Mouse (Mus musculus) heart, embryonic 14.5 days (tissue): ENCODE results near the gene Matn1. TPM values are rescaled to one million over a fixed set of nuclear protein-coding genes. Genes with fewer than 3 reads are reported as not detected.

ENCODE experiments used
- ATAC-seq: fragments of 200-750 bp; cut with Nextera tagmentation; 2 replicates; pipeline ENCODE4 v1.8.0; 2017; ENCODE audit warnings: low read depth, moderate TSS enrichment; ENCODE audit not compliant: insufficient number of reproducible peaks, insufficient read depth, low FRiP score
- H3K27ac ChIP-seq, 2 experiments: fragments of 200-500 bp in 1 of 2; fragments of 300-500 bp in 1 of 2; sonication (generic) in 1 of 2; replicated peaks in 1 of 2; 2 replicates each; pipeline ENCODE4 v1.5.1; 2012 to 2014; ENCODE audit warnings: low read depth in 2 of 2, low read length in 2 of 2, control low read depth in 1 of 2, mild to moderate bottlenecking in 1 of 2, mixed read lengths in 1 of 2; ENCODE audit not compliant: control insufficient read depth in 1 of 2, insufficient read depth in 1 of 2
- H3K27me3 ChIP-seq: fragments of 300-500 bp; sonication (generic); 2 replicates; pipeline ENCODE4 v1.6.1; 2014; ENCODE audit warnings: mild to moderate bottlenecking, low read length, control low read depth; ENCODE audit not compliant: control insufficient read depth, insufficient read depth
- H3K36me3 ChIP-seq: fragments of 300-500 bp; sonication (generic); 2 replicates; pipeline ENCODE4 v1.6.1; 2014; ENCODE audit warnings: mild to moderate bottlenecking, control low read depth, low read length, mixed read lengths; ENCODE audit not compliant: control insufficient read depth, insufficient read depth
- H3K4me1 ChIP-seq, 2 experiments: fragments of 200-500 bp in 1 of 2; fragments of 300-500 bp in 1 of 2; sonication (generic) in 1 of 2; 2 replicates each; pipeline ENCODE4 v1.6.1; 2012 to 2014; ENCODE audit warnings: low read length in 2 of 2, control low read depth in 1 of 2, mixed read lengths in 1 of 2; ENCODE audit not compliant: control insufficient read depth in 2 of 2, insufficient read depth in 2 of 2
- H3K4me2 ChIP-seq: fragments of 300-500 bp; sonication (generic); 2 replicates; pipeline ENCODE4 v1.6.1; 2014; ENCODE audit warnings: mild to moderate bottlenecking, low read length
- H3K4me3 ChIP-seq, 2 experiments: fragments of 200-500 bp in 1 of 2; fragments of 300-500 bp in 1 of 2; sonication (generic) in 1 of 2; 2 replicates each; pipeline ENCODE4 v1.5.1; 2012 to 2014; ENCODE audit warnings: low read length in 2 of 2, mild to moderate bottlenecking in 2 of 2, control low read depth in 1 of 2, low read depth in 1 of 2, moderate library complexity in 1 of 2; ENCODE audit not compliant: control insufficient read depth in 1 of 2, insufficient read depth in 1 of 2
- H3K9ac ChIP-seq: fragments of 300-500 bp; sonication (generic); 2 replicates; pipeline ENCODE4 v1.6.1; 2014; ENCODE audit warnings: mild to moderate bottlenecking, low read length
- H3K9me3 ChIP-seq: fragments of 300-500 bp; sonication (generic); 2 replicates; pipeline ENCODE4 v1.6.1; 2016; ENCODE audit warnings: low read length, control low read depth; ENCODE audit not compliant: control insufficient read depth
- WGBS: fragments of 180-500 bp; shearing (Covaris S2); extraction: QIAGEN DNeasy Blood & Tissue Kit; methylation state at CpG from one replicate; pipeline ENCODE4 v1.1.7; 2014; 5-methylcytosine and 5-hydroxymethylcytosine counted together
- polyA plus RNA-seq: library from polyadenylated mRNA; unstranded; fragments of >200 nt; fragmentation: Nextera tagmentation; extraction: Ambion mirVana; gene quantifications from 2 replicates; pipeline ENCODE4 v1.2.1, GENCODE M21; 2014

The Matn1 gene
- polyA plus RNA-seq, 1 experiment from 2014 or later = not detected

GRCm38 (mm10) chr4:130987046-130987445, 42.9 kb downstream of the Matn1 start:
- Histone ChIP-seq H3K4me3 (no peak overlapping the region), H3K27me3 (no peaks in the 10 kb centered on the region), H3K9me3 (no peaks in the 10 kb centered on the region), H3K4me1 (no peaks in the 10 kb centered on the region), H3K9ac (no peak overlapping the region), H3K27ac (no peak overlapping the region), H3K36me3 (no peaks in the 10 kb centered on the region), H3K4me2 (no peak overlapping the region)
- 76% methylated on average over 4 of the region's 4 CpGs for WGBS
- no peak for ATAC-seq

- H3K4me3 ChIP-seq = no peak overlapping the region
Observed at GRCm38 (mm10) chr4:130988219-130988839, 44.1 kb downstream of the Matn1 start.

DNA sequence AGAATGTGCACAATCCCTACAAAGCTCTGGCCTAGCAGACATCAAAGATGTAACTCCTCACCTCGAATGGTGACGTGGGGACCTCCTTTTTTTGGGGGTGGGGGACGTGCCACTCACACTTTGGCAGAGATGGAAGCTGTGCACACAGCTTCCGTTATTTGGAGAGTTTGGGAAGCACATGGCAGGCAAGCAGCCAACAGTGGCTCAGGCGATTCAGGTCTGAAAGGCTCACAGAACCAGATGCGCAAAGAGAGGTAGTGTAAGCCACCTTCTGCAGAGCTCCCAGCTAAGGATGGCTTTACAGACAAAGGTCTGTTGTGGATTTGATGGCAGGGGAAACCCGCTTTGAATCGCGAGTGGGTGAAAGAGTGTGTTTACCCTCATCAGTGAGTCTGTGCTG, 45.0 kb downstream of the Matn1 start:
- Histone ChIP-seq H3K36me3 (no peaks in the 10 kb centered on the region), H3K4me3 (no peak overlapping the region), H3K27ac (no peak overlapping the region), H3K4me1 (no peaks in the 10 kb centered on the region), H3K9me3 (no peaks in the 10 kb centered on the region), H3K27me3 (no peaks in the 10 kb centered on the region), H3K4me2 (no peak overlapping the region), H3K9ac (no peak overlapping the region)
- WGBS = 70% methylated on average over 9 of the region's 9 CpGs
- ATAC-seq = no peak

More at GRCm38 (mm10) chr4:130988219-130988839, 44.1 kb downstream of the Matn1 start:
- H3K36me3 ChIP-seq = no peaks in the 10 kb centered on the region
- 68% methylated on average over 6 of the region's 6 CpGs for WGBS
- no peak overlapping the region for H3K9ac ChIP-seq
- no peaks in the 10 kb centered on the region for H3K4me1 ChIP-seq
- no peak overlapping the region for H3K4me2 ChIP-seq
- no peak overlapping the region for H3K27ac ChIP-seq
- no peak for ATAC-seq
- H3K27me3 ChIP-seq = no peaks in the 10 kb centered on the region
- no peaks in the 10 kb centered on the region for H3K9me3 ChIP-seq

GRCm38 (mm10) chr4:130990966-130991365, 46.8 kb downstream of the Matn1 start:
- H3K9me3 ChIP-seq = peaks cover 11% of the 10 kb centered on the region
- no peak overlapping the region for H3K27ac ChIP-seq
- H3K4me3 ChIP-seq = no peak overlapping the region
- H3K4me1 ChIP-seq = no peaks in the 10 kb centered on the region
- H3K4me2 ChIP-seq = no peak overlapping the region
- H3K9ac ChIP-seq = no peak overlapping the region
- H3K27me3 ChIP-seq = no peaks in the 10 kb centered on the region
- ATAC-seq = no peak
- no peaks in the 10 kb centered on the region for H3K36me3 ChIP-seq
- 84% methylated on average over 5 of the region's 5 CpGs for WGBS

DNA sequence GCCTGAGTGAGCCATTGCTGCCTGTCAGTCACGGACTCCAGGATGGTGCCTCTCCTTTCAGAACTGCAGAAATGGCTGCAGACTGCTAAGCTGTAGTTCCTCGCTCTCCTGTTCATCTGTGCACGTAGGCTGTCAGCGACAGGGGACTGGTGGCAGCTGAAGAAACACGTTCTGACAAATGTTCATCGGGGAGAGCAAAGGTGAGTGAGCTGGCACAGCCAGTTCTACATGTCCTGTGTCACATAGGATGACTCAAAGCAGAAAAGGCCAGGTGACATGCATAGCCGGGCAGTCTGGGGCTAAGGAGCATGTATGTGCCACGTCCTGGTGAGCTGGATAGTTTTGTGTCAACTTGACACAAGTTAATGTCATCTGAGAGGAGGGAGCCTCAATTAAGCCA, 50.4 kb downstream of the Matn1 start:
- H3K9me3 ChIP-seq = peaks cover 11% of the 10 kb centered on the region
- H3K4me2 ChIP-seq = no peak overlapping the region
- no peak overlapping the region for H3K9ac ChIP-seq
- H3K4me3 ChIP-seq = no peak overlapping the region
- H3K4me1 ChIP-seq = no peaks in the 10 kb centered on the region
- WGBS = 71% methylated on average over 8 of the region's 8 CpGs
- 0 out of 2 replicates have a peak, but pooled peaks cover 2% of the 10 kb centered on the region for H3K27me3 ChIP-seq
- H3K36me3 ChIP-seq = no peaks in the 10 kb centered on the region
- no peak for ATAC-seq
- H3K27ac ChIP-seq = no peak overlapping the region

- H3K27me3 ChIP-seq = 0 out of 2 replicates have a peak, but pooled peaks cover 2% of the 10 kb centered on the region
- no peak overlapping the region for H3K4me3 ChIP-seq
- peaks cover 8% of the 10 kb centered on the region for H3K9me3 ChIP-seq
- no peak overlapping the region for H3K27ac ChIP-seq
- H3K36me3 ChIP-seq = no peaks in the 10 kb centered on the region
- no peak overlapping the region for H3K4me2 ChIP-seq
- no peak overlapping the region for H3K9ac ChIP-seq
- ATAC-seq = no peak
- WGBS = 66% methylated on average over 5 of the region's 5 CpGs
- H3K4me1 ChIP-seq = no peaks in the 10 kb centered on the region
Observed at GRCm38 (mm10) chr4:130999744-131000527, 55.8 kb downstream of the Matn1 start.

DNA sequence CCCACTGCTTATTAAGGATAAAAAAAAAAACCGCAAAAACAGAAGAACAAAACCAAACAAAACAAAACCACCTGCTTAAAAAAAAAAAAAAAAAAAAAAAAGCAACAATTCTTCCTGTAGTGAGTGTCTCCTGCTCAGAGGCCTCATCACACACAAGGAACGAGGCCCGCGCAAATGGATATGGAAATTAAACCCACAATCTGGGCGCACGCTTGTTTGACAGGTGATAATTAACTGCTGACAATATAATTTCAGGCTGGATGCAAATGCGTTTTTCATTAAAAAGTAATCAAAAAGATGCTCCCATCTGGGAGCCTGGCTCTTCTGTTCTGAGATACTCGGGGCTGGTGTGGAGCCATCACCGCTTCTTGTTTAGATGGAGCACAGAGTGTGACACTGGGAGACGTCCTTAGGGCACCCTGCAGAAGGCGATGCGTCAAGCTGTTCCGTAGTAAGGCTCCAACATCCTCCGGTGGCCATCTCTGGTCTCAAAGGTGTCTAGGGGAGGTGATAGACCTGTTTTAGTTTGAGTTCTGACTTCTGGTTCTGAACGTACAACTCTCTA, 56.5 kb downstream of the Matn1 start:
- Histone ChIP-seq H3K27me3 (0 out of 2 replicates have a peak, but pooled peaks cover 2% of the 10 kb centered on the region), H3K4me2 (no peak overlapping the region), H3K9ac (no peak overlapping the region), H3K4me3 (no peak overlapping the region), H3K9me3 (peaks cover under 1% of the 10 kb centered on the region; the same call in 1 of the 2 replicates), H3K36me3 (no peaks in the 10 kb centered on the region), H3K27ac (no peak overlapping the region), H3K4me1 (no peaks in the 10 kb centered on the region)
- no peak for ATAC-seq
- WGBS = 82% methylated on average over 15 of the region's 15 CpGs
